ENCODE assay signal across 8 mouse cellular contexts in the genomic region with DNA sequence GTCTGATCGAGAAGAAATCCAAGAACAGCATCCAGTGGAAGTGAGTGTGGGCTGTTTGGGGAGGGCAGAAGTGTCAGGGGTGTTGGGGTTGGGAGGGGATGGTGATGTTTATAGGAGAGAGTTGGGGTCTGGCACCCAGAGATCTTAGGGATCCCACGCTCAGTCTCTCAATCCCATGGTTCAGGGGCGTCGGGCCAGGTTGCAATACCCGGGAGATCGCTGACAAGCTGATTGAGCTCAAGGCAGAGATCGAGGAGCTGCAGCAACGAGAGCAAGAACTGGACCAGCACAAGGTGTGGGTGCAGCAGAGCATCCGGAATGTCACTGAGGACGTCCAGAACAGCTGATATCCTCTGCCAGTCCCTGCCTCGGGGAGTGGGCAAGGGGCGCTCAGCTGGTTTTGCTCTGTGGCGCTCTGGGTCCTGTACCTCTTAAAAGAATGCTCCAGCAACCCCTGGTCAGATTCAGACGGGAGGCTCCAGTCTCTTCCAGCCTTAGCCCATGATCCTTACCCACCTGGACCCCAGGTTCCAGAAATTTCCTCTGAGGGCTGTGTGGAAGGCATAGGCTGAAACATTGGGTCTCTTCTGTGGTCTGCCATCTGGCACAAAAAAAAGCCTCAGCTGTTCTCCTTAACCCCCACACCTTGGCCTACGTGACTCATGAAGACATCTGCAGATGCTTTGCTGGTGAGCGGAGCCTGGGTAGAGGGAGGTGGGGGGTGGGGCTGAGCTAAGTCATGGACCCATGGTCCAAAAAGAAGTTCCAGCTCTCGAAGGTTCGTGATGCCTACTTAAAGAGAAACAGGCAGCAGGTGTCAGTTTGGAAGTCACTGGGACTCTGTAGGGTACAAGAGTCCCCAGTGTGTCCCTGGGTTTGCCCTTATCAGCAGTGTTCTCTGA. TPM values are rescaled to one million over a fixed set of nuclear protein-coding genes. Genes with fewer than 3 reads are reported as not detected.
DNase-seq lines count a peak whose midpoint lies in the region; ATAC-seq and TF ChIP-seq lines count a peak whose summit lies in the region.

No protein-coding gene starts in this region.

- peak overlapping the region; percentile 94 for H3K9ac ChIP-seq in hindbrain, postnatal 0 days (replicated peaks; ENCODE audit: low read length)
- H3K9ac ChIP-seq in midbrain, postnatal 0 days (replicated peaks; ENCODE audit: low read length, poor library complexity, severe bottlenecking), result peak overlapping the region; percentile 81

- peaks cover 8% of the 10 kb centered on the region; the same call in 1 of the 2 replicates for H3K27me3 ChIP-seq in embryonic facial prominence, embryonic 10.5 days (replicated peaks; ENCODE audit: low read depth, poor library complexity, severe bottlenecking)
- H3K27me3 ChIP-seq in hindbrain, postnatal 0 days (ENCODE audit: insufficient read depth, low read length), result no peaks in the 10 kb centered on the region
- H3K27me3 ChIP-seq in midbrain, postnatal 0 days (ENCODE audit: insufficient read depth, low read length), result no peaks in the 10 kb centered on the region

- peak overlapping the region; percentile 75 for H3K4me2 ChIP-seq in hindbrain, postnatal 0 days (ENCODE audit: low read depth, low read length)
- peak overlapping the region; percentile 96 for H3K4me2 ChIP-seq in midbrain, postnatal 0 days (ENCODE audit: low read depth, low read length, poor library complexity, severe bottlenecking)

- peak overlapping the region; percentile 99 for H3K4me3 ChIP-seq in layer of hippocampus, adult 2 months
- peak overlapping the region; percentile 97 for H3K4me3 ChIP-seq in embryonic facial prominence, embryonic 10.5 days
- peak overlapping the region; percentile 96 for H3K4me3 ChIP-seq in hindbrain, postnatal 0 days (ENCODE audit: low read length)
- H3K4me3 ChIP-seq in midbrain, postnatal 0 days (ENCODE audit: low read depth, low read length), result peak overlapping the region; percentile 74

- H3K9me3 ChIP-seq in embryonic facial prominence, embryonic 10.5 days, result no peaks in the 10 kb centered on the region
- no peaks in the 10 kb centered on the region for H3K9me3 ChIP-seq in hindbrain, postnatal 0 days (ENCODE audit: low read length)
- H3K9me3 ChIP-seq in midbrain, postnatal 0 days (ENCODE audit: low read length), result no peaks in the 10 kb centered on the region

- TF ChIP-seq CTCF in layer of hippocampus, adult 2 months (conservative IDR thresholded peaks at IDR 0.05), result no peak
- TF ChIP-seq CTCF in hindbrain, postnatal 0 days (IDR thresholded peaks at IDR 0.05; ENCODE audit: low read depth), result no peak
- no peak for TF ChIP-seq CTCF in midbrain, postnatal 0 days (IDR thresholded peaks at IDR 0.05)

- peaks cover 21% of the 10 kb centered on the region for H3K4me1 ChIP-seq in embryonic facial prominence, embryonic 10.5 days
- H3K4me1 ChIP-seq in hindbrain, postnatal 0 days (ENCODE audit: insufficient read depth, low read length), result peaks cover 15% of the 10 kb centered on the region
- H3K4me1 ChIP-seq in midbrain, postnatal 0 days (ENCODE audit: insufficient read depth, low read length), result peaks cover 9% of the 10 kb centered on the region; the same call in 1 of the 2 replicates

- H3K27ac ChIP-seq in layer of hippocampus, adult 2 months, result peak overlapping the region; percentile 84
- H3K27ac ChIP-seq in embryonic facial prominence, embryonic 10.5 days (replicated peaks), result peak overlapping the region; percentile 90
- H3K27ac ChIP-seq in hindbrain, postnatal 0 days, result peak overlapping the region; percentile 77; the same call in 1 of the 2 replicates
- H3K27ac ChIP-seq in midbrain, postnatal 0 days (ENCODE audit: low read depth, low read length), result 0 out of 2 replicates have a peak overlapping the region, but pooled peaks have one; percentile 70

- no peak for DNase-seq in layer of hippocampus, adult 2 months (ENCODE audit: low spot score in 2 of 2)
- DNase-seq in layer of hippocampus, postnatal 36 days, result no peak
- DNase-seq in embryonic facial prominence, embryonic 10.5 days (ENCODE audit: low spot score), result no peak
- no peak for DNase-seq in hindbrain, postnatal 0 days (ENCODE audit: low spot score)
- no peak for DNase-seq in midbrain, postnatal 0 days (ENCODE audit: low spot score)
- DNase-seq in retina, postnatal 1 day, result no peak
- no peak for DNase-seq in natural killer cell, adult 2 months (ENCODE audit: low spot score in 2 of 2)

- ATAC-seq in hindbrain, postnatal 0 days, result no peak
- ATAC-seq in midbrain, postnatal 0 days (ENCODE audit: low FRiP score), result no peak
- ATAC-seq in megakaryocyte progenitor cell, adult 5-6 weeks (replicated peaks; ENCODE audit: poor library complexity), result no peak

- WGBS in embryonic facial prominence, embryonic 10.5 days, result 65% methylated on average over 18 of the region's 18 CpGs
- WGBS in hindbrain, postnatal 0 days, result 60% methylated on average over 18 of the region's 18 CpGs
- 67% methylated on average over 18 of the region's 18 CpGs for WGBS in midbrain, postnatal 0 days

- H3K36me3 ChIP-seq in embryonic facial prominence, embryonic 10.5 days (replicated peaks), result peaks cover 51% of the 10 kb centered on the region
- peaks cover 33% of the 10 kb centered on the region for H3K36me3 ChIP-seq in hindbrain, postnatal 0 days (ENCODE audit: insufficient read depth, low read length)
- peaks cover 28% of the 10 kb centered on the region for H3K36me3 ChIP-seq in midbrain, postnatal 0 days (ENCODE audit: insufficient read depth, low read length)

RNA-seq across cellular contexts. Expression of a gene that starts 1.1 kb away (rescaled TPM):
- 10 to 100 TPM; 36.1 to 39.0 TPM for total RNA-seq in layer of hippocampus, adult 2 months (2021)
- total RNA-seq in layer of hippocampus, postnatal 36 days (2021), result 10 to 100 TPM; 35.3 to 36.7 TPM
- 125 and 138 TPM in 2 replicates for polyA plus RNA-seq in embryonic facial prominence, embryonic 10.5 days (2016; fragmentation: Nextera tagmentation; extraction: Ambion mirVana)
- total RNA-seq in hindbrain, postnatal 0 days (2014; rRNA removed), result 39.2 and 44.8 TPM in 2 replicates
- polyA plus RNA-seq in hindbrain, postnatal 0 days (2015; fragmentation: Nextera tagmentation; extraction: Ambion mirVana), result 25.6 and 28.3 TPM in 2 replicates
- total RNA-seq in midbrain, postnatal 0 days (2014; rRNA removed), result 28.2 and 35.7 TPM in 2 replicates
- 29.1 and 29.3 TPM in 2 replicates for polyA plus RNA-seq in midbrain, postnatal 0 days (2015; fragmentation: Nextera tagmentation; extraction: Ambion mirVana)
- total RNA-seq in megakaryocyte progenitor cell, adult 5-6 weeks (2015), result 121 and 126 TPM in 2 replicates
- total RNA-seq in megakaryocyte progenitor cell, adult 5-6 weeks (2017), result 47.0 and 53.6 TPM in 2 replicates

RNA-seq across cellular contexts. Expression of a gene that starts 2.7 kb away (rescaled TPM):
- 1 to 10 TPM; 1.4 TPM for total RNA-seq in layer of hippocampus, adult 2 months (2021)
- total RNA-seq in layer of hippocampus, postnatal 36 days (2021), result 1 to 10 TPM; 1.3 to 1.7 TPM
- polyA plus RNA-seq in embryonic facial prominence, embryonic 10.5 days (2016; fragmentation: Nextera tagmentation; extraction: Ambion mirVana), result 9.9 and 11.6 TPM in 2 replicates
- total RNA-seq in hindbrain, postnatal 0 days (2014; rRNA removed), result 2.4 and 8.2 TPM in 2 replicates
- polyA plus RNA-seq in hindbrain, postnatal 0 days (2015; fragmentation: Nextera tagmentation; extraction: Ambion mirVana), result 5.9 and 8.0 TPM in 2 replicates
- total RNA-seq in midbrain, postnatal 0 days (2014; rRNA removed), result 2.0 and 5.1 TPM in 2 replicates
- polyA plus RNA-seq in midbrain, postnatal 0 days (2015; fragmentation: Nextera tagmentation; extraction: Ambion mirVana), result 6.8 and 6.9 TPM in 2 replicates
- total RNA-seq in megakaryocyte progenitor cell, adult 5-6 weeks (2015), result 0.52 and 0.61 TPM in 2 replicates
- total RNA-seq in megakaryocyte progenitor cell, adult 5-6 weeks (2017), result 0.20 and 1.6 TPM in 2 replicates

RNA-seq across cellular contexts. Expression of a gene that starts 6.8 kb away (rescaled TPM):
- 1 to 10 TPM in 1 of 2 experiments, under 1 TPM in 1; 0.84 to 1.2 TPM for total RNA-seq in layer of hippocampus, adult 2 months (2021)
- total RNA-seq in layer of hippocampus, postnatal 36 days (2021), result under 1 TPM; 0.77 to 0.81 TPM
- 2.7 and 3.5 TPM in 2 replicates for polyA plus RNA-seq in embryonic facial prominence, embryonic 10.5 days (2016; fragmentation: Nextera tagmentation; extraction: Ambion mirVana)
- 1.2 and 1.5 TPM in 2 replicates for total RNA-seq in hindbrain, postnatal 0 days (2014; rRNA removed)
- polyA plus RNA-seq in hindbrain, postnatal 0 days (2015; fragmentation: Nextera tagmentation; extraction: Ambion mirVana), result 1.6 and 1.7 TPM in 2 replicates
- total RNA-seq in midbrain, postnatal 0 days (2014; rRNA removed), result 0.71 and 1.3 TPM in 2 replicates
- 0.81 and 1.3 TPM in 2 replicates for polyA plus RNA-seq in midbrain, postnatal 0 days (2015; fragmentation: Nextera tagmentation; extraction: Ambion mirVana)
- 0.49 and 0.71 TPM in 2 replicates for total RNA-seq in megakaryocyte progenitor cell, adult 5-6 weeks (2015)
- 0.33 and 0.88 TPM in 2 replicates for total RNA-seq in megakaryocyte progenitor cell, adult 5-6 weeks (2017)

RNA-seq across cellular contexts. Expression of a gene that starts 8.9 kb away (rescaled TPM):
- total RNA-seq in layer of hippocampus, adult 2 months (2021), result 10 to 100 TPM; 20.0 to 24.4 TPM
- 10 to 100 TPM; 20.5 to 23.4 TPM for total RNA-seq in layer of hippocampus, postnatal 36 days (2021)
- polyA plus RNA-seq in embryonic facial prominence, embryonic 10.5 days (2016; fragmentation: Nextera tagmentation; extraction: Ambion mirVana), result 20.7 and 23.9 TPM in 2 replicates
- total RNA-seq in hindbrain, postnatal 0 days (2014; rRNA removed), result 52.3 and 63.4 TPM in 2 replicates
- polyA plus RNA-seq in hindbrain, postnatal 0 days (2015; fragmentation: Nextera tagmentation; extraction: Ambion mirVana), result 67.3 and 82.8 TPM in 2 replicates
- 63.6 and 79.2 TPM in 2 replicates for total RNA-seq in midbrain, postnatal 0 days (2014; rRNA removed)
- 131 and 132 TPM in 2 replicates for polyA plus RNA-seq in midbrain, postnatal 0 days (2015; fragmentation: Nextera tagmentation; extraction: Ambion mirVana)
- total RNA-seq in megakaryocyte progenitor cell, adult 5-6 weeks (2015), result 2.1 and 4.2 TPM in 2 replicates
- total RNA-seq in megakaryocyte progenitor cell, adult 5-6 weeks (2017), result 1.5 and 1.8 TPM in 2 replicates

RNA-seq across cellular contexts. Expression of a gene that starts 22.7 kb away (rescaled TPM):
- total RNA-seq in layer of hippocampus, adult 2 months (2021), result 1 to 10 TPM; 7.4 to 7.8 TPM
- 1 to 10 TPM; 6.9 to 9.1 TPM for total RNA-seq in layer of hippocampus, postnatal 36 days (2021)
- polyA plus RNA-seq in embryonic facial prominence, embryonic 10.5 days (2016; fragmentation: Nextera tagmentation; extraction: Ambion mirVana), result 0.62 and 0.69 TPM in 2 replicates
- total RNA-seq in hindbrain, postnatal 0 days (2014; rRNA removed), result 2.1 and 2.6 TPM in 2 replicates
- 6.6 and 6.9 TPM in 2 replicates for polyA plus RNA-seq in hindbrain, postnatal 0 days (2015; fragmentation: Nextera tagmentation; extraction: Ambion mirVana)
- 2.0 and 2.3 TPM in 2 replicates for total RNA-seq in midbrain, postnatal 0 days (2014; rRNA removed)
- polyA plus RNA-seq in midbrain, postnatal 0 days (2015; fragmentation: Nextera tagmentation; extraction: Ambion mirVana), result 6.5 and 8.1 TPM in 2 replicates
- total RNA-seq in megakaryocyte progenitor cell, adult 5-6 weeks (2015), result not detected in 2 replicates
- 0.04 TPM in 1 of 2 replicates, not detected in the other for total RNA-seq in megakaryocyte progenitor cell, adult 5-6 weeks (2017)
